Mouse (Mus musculus) kidney, embryonic 16.5 days (tissue): ENCODE results near the gene Irgc1. TPM values are rescaled to one million over a fixed set of nuclear protein-coding genes. Genes with fewer than 3 reads are reported as not detected.

Experiments
- ATAC-seq: fragments of 200-750 bp; cut with Nextera tagmentation; 2 replicates; pipeline ENCODE4 v1.8.0; 2017; ENCODE audit warnings: moderate TSS enrichment; ENCODE audit not compliant: low FRiP score, low TSS enrichment
- H3K27ac ChIP-seq: fragments of 300-500 bp; sonication (generic); 2 replicates; pipeline ENCODE4 v1.5.1; 2014; ENCODE audit warnings: low read length
- H3K27me3 ChIP-seq: fragments of 300-500 bp; sonication (generic); 2 replicates; pipeline ENCODE4 v1.6.1; 2014; ENCODE audit warnings: low read length, control low read depth, mixed read lengths; ENCODE audit not compliant: insufficient read depth
- H3K36me3 ChIP-seq: fragments of 300-500 bp; sonication (generic); 2 replicates; pipeline ENCODE4 v1.6.1; 2014; ENCODE audit warnings: low read length, control low read depth, mixed read lengths; ENCODE audit not compliant: insufficient read depth
- H3K4me1 ChIP-seq: fragments of 300-500 bp; sonication (generic); 2 replicates; pipeline ENCODE4 v1.6.1; 2014; ENCODE audit warnings: low read length, control low read depth, mixed read lengths; ENCODE audit not compliant: insufficient read depth
- H3K4me2 ChIP-seq: fragments of 300-500 bp; sonication (generic); replicated peaks from 2 replicates; pipeline ENCODE4 v1.6.1; 2014; ENCODE audit warnings: low read depth, low read length
- H3K4me3 ChIP-seq: fragments of 300-500 bp; sonication (generic); 2 replicates; pipeline ENCODE4 v1.5.1; 2014; ENCODE audit warnings: mild to moderate bottlenecking, low read length
- H3K9ac ChIP-seq: fragments of 300-500 bp; sonication (generic); replicated peaks from 2 replicates; pipeline ENCODE4 v1.6.1; 2014; ENCODE audit warnings: low read length
- H3K9me3 ChIP-seq: fragments of 300-500 bp; sonication (generic); 2 replicates; pipeline ENCODE4 v1.6.1; 2016; ENCODE audit warnings: low read length, control low read depth
- WGBS: fragments of 180-500 bp; shearing (Covaris S2); extraction: QIAGEN DNeasy Blood & Tissue Kit; methylation state at CpG from one replicate; pipeline ENCODE4 v1.1.7; 2014; 5-methylcytosine and 5-hydroxymethylcytosine counted together
- polyA plus RNA-seq: library from polyadenylated mRNA; unstranded; fragments of >200 nt; fragmentation: Nextera tagmentation; extraction: Ambion mirVana; gene quantifications from 2 replicates; pipeline ENCODE4 v1.2.1, GENCODE M21; 2015

The Irgc1 gene
- polyA plus RNA-seq, 1 experiment from 2014 or later, result not detected

GRCm38 (mm10) chr7:24445266-24445926 lies 6.7 kb downstream of the Irgc1 start:
- Histone ChIP-seq H3K36me3 (no peaks in the 10 kb centered on the region), H3K4me3 (no peak overlapping the region), H3K9me3 (no peaks in the 10 kb centered on the region), H3K4me2 (no peak overlapping the region), H3K4me1 (no peaks in the 10 kb centered on the region), H3K27ac (no peak overlapping the region), H3K9ac (no peak overlapping the region), H3K27me3 (no peaks in the 10 kb centered on the region)
- 92% methylated on average over 9 of the region's 9 CpGs for WGBS
- ATAC-seq, result no peak

- H3K9me3 ChIP-seq, result no peaks in the 10 kb centered on the region
- no peak for ATAC-seq
- 50% methylated on average over 8 of the region's 8 CpGs for WGBS
Observed at GRCm38 (mm10) chr7:24442313-24442712, 9.8 kb downstream of the Irgc1 start.

GRCm38 (mm10) chr7:24441785-24442184 lies 10.3 kb downstream of the Irgc1 start:
- 22% methylated on average over 1 of the region's 1 CpGs for WGBS
- no peaks in the 10 kb centered on the region for H3K9me3 ChIP-seq
- no peak overlapping the region for H3K4me3 ChIP-seq
- H3K27me3 ChIP-seq, result no peaks in the 10 kb centered on the region
- H3K4me2 ChIP-seq, result no peak overlapping the region
- H3K36me3 ChIP-seq, result no peaks in the 10 kb centered on the region
- H3K4me1 ChIP-seq, result no peaks in the 10 kb centered on the region
- H3K9ac ChIP-seq, result no peak overlapping the region
- no peak overlapping the region for H3K27ac ChIP-seq
- peak; percentile 62; the same call in 1 of the 2 replicates for ATAC-seq

More at GRCm38 (mm10) chr7:24442313-24442712, 9.8 kb downstream of the Irgc1 start:
- H3K4me1 ChIP-seq, result no peaks in the 10 kb centered on the region
- no peak overlapping the region for H3K9ac ChIP-seq
- H3K4me2 ChIP-seq, result no peak overlapping the region
- H3K27ac ChIP-seq, result no peak overlapping the region
- no peak overlapping the region for H3K4me3 ChIP-seq
- H3K36me3 ChIP-seq, result no peaks in the 10 kb centered on the region
- H3K27me3 ChIP-seq, result no peaks in the 10 kb centered on the region

GRCm38 (mm10) chr7:24439891-24440290 lies 12.2 kb downstream of the Irgc1 start:
- no peaks in the 10 kb centered on the region for H3K4me1 ChIP-seq
- no peaks in the 10 kb centered on the region for H3K27me3 ChIP-seq
- no peak overlapping the region for H3K9ac ChIP-seq
- no peak overlapping the region for H3K27ac ChIP-seq
- no peak overlapping the region for H3K4me2 ChIP-seq
- H3K4me3 ChIP-seq, result no peak overlapping the region
- no peak for ATAC-seq
- 72% methylated on average over 7 of the region's 7 CpGs for WGBS
- no peaks in the 10 kb centered on the region for H3K36me3 ChIP-seq
- no peaks in the 10 kb centered on the region for H3K9me3 ChIP-seq

- no peak overlapping the region for H3K4me3 ChIP-seq
- no peak for ATAC-seq
- WGBS, result 85% methylated on average over 6 of the region's 6 CpGs
- no peaks in the 10 kb centered on the region for H3K9me3 ChIP-seq
- no peak overlapping the region for H3K27ac ChIP-seq
- H3K36me3 ChIP-seq, result no peaks in the 10 kb centered on the region
- H3K27me3 ChIP-seq, result no peaks in the 10 kb centered on the region
- no peak overlapping the region for H3K4me2 ChIP-seq
- H3K9ac ChIP-seq, result no peak overlapping the region
- H3K4me1 ChIP-seq, result no peaks in the 10 kb centered on the region
Observed at GRCm38 (mm10) chr7:24439191-24439590, 12.9 kb downstream of the Irgc1 start.

GRCm38 (mm10) chr7:24437981-24438380 lies 14.1 kb downstream of the Irgc1 start:
- WGBS, result 72% methylated on average over 10 of the region's 10 CpGs
- Histone ChIP-seq H3K4me3 (no peak overlapping the region), H3K27me3 (no peaks in the 10 kb centered on the region), H3K4me1 (no peaks in the 10 kb centered on the region), H3K4me2 (no peak overlapping the region), H3K36me3 (no peaks in the 10 kb centered on the region), H3K27ac (no peak overlapping the region), H3K9me3 (0 out of 2 replicates have a peak, but pooled peaks cover under 1% of the 10 kb centered on the region), H3K9ac (no peak overlapping the region)
- ATAC-seq, result no peak

- Histone ChIP-seq H3K4me2 (no peak overlapping the region), H3K9ac (no peak overlapping the region), H3K4me1 (no peaks in the 10 kb centered on the region), H3K4me3 (no peak overlapping the region), H3K9me3 (peaks cover 6% of the 10 kb centered on the region; the same call in 1 of the 2 replicates), H3K27me3 (no peaks in the 10 kb centered on the region), H3K27ac (no peak overlapping the region), H3K36me3 (no peaks in the 10 kb centered on the region)
- ATAC-seq, result no peak
- 63% methylated on average over 5 of the region's 5 CpGs for WGBS
Observed at GRCm38 (mm10) chr7:24435305-24435704, 16.8 kb downstream of the Irgc1 start.

- Histone ChIP-seq H3K9me3 (peaks cover 6% of the 10 kb centered on the region; the same call in 1 of the 2 replicates), H3K36me3 (no peaks in the 10 kb centered on the region), H3K27ac (no peak overlapping the region), H3K4me1 (no peaks in the 10 kb centered on the region), H3K4me2 (no peak overlapping the region), H3K27me3 (no peaks in the 10 kb centered on the region), H3K9ac (no peak overlapping the region), H3K4me3 (no peak overlapping the region)
- 46% methylated on average over 11 of the region's 11 CpGs for WGBS
- no peak for ATAC-seq
Observed at GRCm38 (mm10) chr7:24431713-24432112, 20.4 kb downstream of the Irgc1 start.

- Histone ChIP-seq H3K27ac (no peak overlapping the region), H3K4me1 (no peaks in the 10 kb centered on the region), H3K4me2 (no peak overlapping the region), H3K27me3 (no peaks in the 10 kb centered on the region), H3K9ac (no peak overlapping the region), H3K4me3 (no peak overlapping the region), H3K36me3 (no peaks in the 10 kb centered on the region), H3K9me3 (peaks cover 6% of the 10 kb centered on the region; the same call in 1 of the 2 replicates)
- whole genome bisulfite sequencing, result 94% methylated on average over 15 of the region's 15 CpGs
- no peak for ATAC-seq
Observed at GRCm38 (mm10) chr7:24430551-24431345, 21.3 kb downstream of the Irgc1 start.
